Mouse (Mus musculus): ENCODE results near the gene Ppm1l. TPM values are rescaled to one million over a fixed set of nuclear protein-coding genes. Genes with fewer than 3 reads are reported as not detected.
"Not testable (repeated sequence)": the region's sequence is repeated elsewhere in the genome, so short reads cannot be mapped to it uniquely, and the experiment has no call there.

Ppm1l gene
- polyA plus RNA-seq, 1 experiment, result 11.4 TPM

DNA sequence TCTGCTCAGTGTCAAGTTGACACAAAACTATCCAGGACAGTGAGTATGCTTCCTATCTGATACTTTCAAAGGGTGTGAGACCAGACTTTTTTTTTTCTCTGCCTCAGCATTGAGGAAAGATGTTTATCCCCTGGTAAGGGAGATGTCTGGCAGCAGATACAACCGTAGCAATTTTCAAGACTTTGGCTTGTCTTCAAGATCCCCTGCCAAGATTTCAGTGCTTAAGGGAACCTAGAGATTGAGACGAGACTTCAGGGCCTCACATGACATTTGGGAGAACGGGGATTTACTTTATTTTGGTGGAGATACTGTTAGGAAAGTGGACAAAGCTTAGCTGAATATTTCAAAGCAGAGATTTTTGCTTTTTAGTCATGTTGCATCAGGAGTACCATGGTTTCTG, 106.1 kb downstream of the Ppm1l start:
- H3K4me1 ChIP-seq (ENCODE audit: control insufficient read depth, insufficient read depth, low read length), result no peaks in the 10 kb centered on the region
- TF ChIP-seq CTCF (IDR thresholded peaks at IDR 0.05; ENCODE audit: borderline replicate concordance, insufficient read depth, low read length) (no peak), POLR2A (IDR thresholded peaks at IDR 0.05; ENCODE audit: low read depth, low read length) (no peak)
- no peak overlapping the region for H3K4me3 ChIP-seq (ENCODE audit: insufficient read depth, low read length)
- H3K27ac ChIP-seq (ENCODE audit: insufficient read depth, low read length), result no peak overlapping the region

DNA sequence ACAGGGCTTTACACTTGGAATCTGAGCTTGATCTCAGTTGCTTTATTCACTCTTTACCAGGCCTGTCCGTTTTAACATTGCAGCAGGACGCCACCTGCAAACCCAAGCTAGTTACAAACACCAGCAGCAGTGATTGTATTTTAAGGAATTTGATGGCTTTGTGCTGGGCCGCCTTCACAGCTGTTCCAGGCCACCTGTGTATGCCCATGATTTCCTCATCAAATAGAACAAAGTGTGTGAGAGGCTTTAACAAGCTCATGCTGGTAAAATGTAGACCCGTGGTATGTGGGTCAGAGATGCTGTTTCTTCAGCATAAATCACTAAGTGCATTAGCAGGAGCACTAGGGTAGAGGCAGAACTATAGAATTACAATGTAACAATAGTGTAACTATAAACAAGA, 106.7 kb downstream of the Ppm1l start:
- TF ChIP-seq POLR2A (IDR thresholded peaks at IDR 0.05; ENCODE audit: low read depth, low read length), result no peak
- no peak for TF ChIP-seq CTCF (IDR thresholded peaks at IDR 0.05; ENCODE audit: borderline replicate concordance, insufficient read depth, low read length)
- no peak overlapping the region for H3K27ac ChIP-seq (ENCODE audit: insufficient read depth, low read length)
- H3K4me3 ChIP-seq (ENCODE audit: insufficient read depth, low read length), result no peak overlapping the region
- no peaks in the 10 kb centered on the region for H3K4me1 ChIP-seq (ENCODE audit: control insufficient read depth, insufficient read depth, low read length)

DNA sequence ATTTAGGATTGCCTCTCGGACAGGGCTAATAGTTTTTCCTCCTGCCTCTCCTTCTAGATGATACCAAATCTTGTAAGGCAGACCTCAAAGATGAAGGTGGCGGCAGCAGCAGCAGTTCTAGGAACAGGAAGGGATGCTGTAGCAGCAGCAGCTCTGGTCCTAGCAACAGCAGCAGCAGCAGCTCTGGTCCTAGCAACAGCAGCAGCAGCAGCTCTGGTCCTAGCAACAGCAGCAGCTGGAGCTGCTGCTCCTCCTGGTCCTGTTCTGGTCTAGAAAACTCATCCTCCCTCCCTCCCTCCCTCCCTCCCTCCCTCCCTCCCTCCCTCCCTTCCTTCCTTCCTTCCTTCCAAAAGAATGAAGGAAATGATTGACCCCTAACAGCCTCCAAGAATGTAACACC, 108.1 kb downstream of the Ppm1l start:
- H3K4me1 ChIP-seq (ENCODE audit: control insufficient read depth, insufficient read depth, low read length); H3K4me3 ChIP-seq (ENCODE audit: insufficient read depth, low read length); H3K27ac ChIP-seq (ENCODE audit: insufficient read depth, low read length): not testable (repeated sequence)

DNA sequence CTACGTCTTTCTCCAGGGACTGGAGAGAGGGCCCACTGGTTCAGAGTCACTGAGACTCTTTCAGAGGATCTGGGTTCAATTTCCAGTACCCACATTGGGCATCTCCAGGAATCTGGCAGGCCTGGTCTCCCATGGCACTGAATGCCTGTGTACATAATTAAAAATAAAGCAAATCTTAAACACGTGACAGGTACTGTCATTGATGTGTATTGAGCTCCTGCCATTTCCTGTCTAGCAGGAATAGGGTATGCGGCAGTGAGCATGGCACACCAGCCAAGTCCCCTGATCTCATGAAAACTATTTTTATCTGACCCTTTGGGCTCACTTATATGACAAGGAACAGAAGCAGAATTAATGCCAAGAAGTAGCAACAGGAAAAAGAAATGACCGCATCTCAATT, 110.6 kb downstream of the Ppm1l start:
- no peaks in the 10 kb centered on the region for H3K4me1 ChIP-seq (ENCODE audit: control insufficient read depth, insufficient read depth, low read length)
- no peak overlapping the region for H3K27ac ChIP-seq (ENCODE audit: insufficient read depth, low read length)
- no peak for TF ChIP-seq POLR2A (IDR thresholded peaks at IDR 0.05; ENCODE audit: low read depth, low read length)
- TF ChIP-seq CTCF (IDR thresholded peaks at IDR 0.05; ENCODE audit: borderline replicate concordance, insufficient read depth, low read length), result no peak
- H3K4me3 ChIP-seq (ENCODE audit: insufficient read depth, low read length), result no peak overlapping the region

DNA sequence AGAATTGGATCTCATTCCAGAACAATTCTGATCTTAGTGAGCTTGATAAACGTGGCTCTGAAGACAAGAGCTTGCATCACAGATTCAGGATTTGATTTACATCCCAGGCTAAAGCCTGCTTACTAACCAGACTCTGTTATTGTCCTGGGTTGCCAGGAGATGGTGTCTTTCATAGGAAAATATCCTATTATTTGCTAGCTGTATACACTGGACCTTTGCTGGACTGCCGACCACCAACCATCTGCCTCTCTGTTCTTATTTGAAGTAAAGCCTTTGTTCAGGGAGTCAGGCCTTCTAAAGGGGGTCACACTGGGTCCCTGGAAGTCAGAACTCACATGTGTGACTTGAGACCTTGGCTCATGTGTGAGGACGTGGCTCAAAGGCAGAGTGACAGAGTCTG, 111.6 kb downstream of the Ppm1l start:
- Histone ChIP-seq H3K27ac (ENCODE audit: insufficient read depth, low read length) (no peak overlapping the region), H3K4me1 (ENCODE audit: control insufficient read depth, insufficient read depth, low read length) (no peaks in the 10 kb centered on the region)
- TF ChIP-seq POLR2A (IDR thresholded peaks at IDR 0.05; ENCODE audit: low read depth, low read length) (no peak), CTCF (IDR thresholded peaks at IDR 0.05; ENCODE audit: borderline replicate concordance, insufficient read depth, low read length) (no peak)

DNA sequence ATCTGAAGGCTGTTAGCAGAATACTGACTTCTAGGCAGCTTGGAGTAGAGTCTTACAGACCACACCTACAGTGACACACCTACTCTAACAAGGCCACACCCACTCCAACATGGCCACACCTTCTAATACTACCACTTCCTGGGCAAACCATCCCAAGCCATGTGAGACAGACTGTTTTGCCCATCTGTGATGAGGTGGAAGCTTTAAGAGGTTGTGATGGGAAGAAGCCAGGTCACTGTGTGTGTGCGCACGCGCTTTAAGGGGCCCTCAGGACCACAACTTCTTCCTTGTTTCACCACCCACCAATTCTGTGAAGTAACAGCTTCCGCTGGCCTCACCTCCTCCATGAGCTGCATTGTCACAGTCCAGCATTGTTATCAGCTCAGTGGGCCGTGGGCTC, 112.7 kb downstream of the Ppm1l start:
- H3K4me1 ChIP-seq (ENCODE audit: control insufficient read depth, insufficient read depth, low read length), result no peaks in the 10 kb centered on the region
- TF ChIP-seq CTCF (IDR thresholded peaks at IDR 0.05; ENCODE audit: borderline replicate concordance, insufficient read depth, low read length) (no peak), POLR2A (IDR thresholded peaks at IDR 0.05; ENCODE audit: low read depth, low read length) (no peak)
- H3K27ac ChIP-seq (ENCODE audit: insufficient read depth, low read length), result no peak overlapping the region
- no peak overlapping the region for H3K4me3 ChIP-seq (ENCODE audit: insufficient read depth, low read length)

More for the DNA sequence above, 111.6 kb downstream of the Ppm1l start:
- no peak overlapping the region for H3K4me3 ChIP-seq (ENCODE audit: insufficient read depth, low read length)

DNA sequence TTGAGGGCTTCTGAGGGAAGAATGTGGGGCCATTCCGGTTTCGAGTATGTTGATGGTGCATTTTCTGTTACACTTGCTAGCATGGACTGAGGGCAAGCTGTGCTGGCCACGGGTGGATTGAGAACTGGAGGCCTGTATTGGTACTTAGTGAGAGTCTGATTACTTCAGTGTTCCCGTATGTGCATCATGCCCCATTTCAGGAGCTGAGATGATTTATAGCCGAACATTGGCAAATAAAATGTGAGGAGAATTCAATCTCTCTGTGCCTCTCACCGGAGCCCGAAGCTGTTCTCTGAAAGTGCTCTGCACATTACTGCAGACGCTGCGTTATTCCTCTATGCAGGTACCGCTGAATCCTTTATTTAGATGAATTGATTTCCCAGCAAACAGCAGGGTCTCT, 116.9 kb downstream of the Ppm1l start:
- no peaks in the 10 kb centered on the region for H3K4me1 ChIP-seq (ENCODE audit: control insufficient read depth, insufficient read depth, low read length)
- no peak overlapping the region for H3K4me3 ChIP-seq (ENCODE audit: insufficient read depth, low read length)
- no peak overlapping the region for H3K27ac ChIP-seq (ENCODE audit: insufficient read depth, low read length)
- TF ChIP-seq POLR2A (IDR thresholded peaks at IDR 0.05; ENCODE audit: low read depth, low read length) (no peak), CTCF (IDR thresholded peaks at IDR 0.05; ENCODE audit: borderline replicate concordance, insufficient read depth, low read length) (no peak)

DNA sequence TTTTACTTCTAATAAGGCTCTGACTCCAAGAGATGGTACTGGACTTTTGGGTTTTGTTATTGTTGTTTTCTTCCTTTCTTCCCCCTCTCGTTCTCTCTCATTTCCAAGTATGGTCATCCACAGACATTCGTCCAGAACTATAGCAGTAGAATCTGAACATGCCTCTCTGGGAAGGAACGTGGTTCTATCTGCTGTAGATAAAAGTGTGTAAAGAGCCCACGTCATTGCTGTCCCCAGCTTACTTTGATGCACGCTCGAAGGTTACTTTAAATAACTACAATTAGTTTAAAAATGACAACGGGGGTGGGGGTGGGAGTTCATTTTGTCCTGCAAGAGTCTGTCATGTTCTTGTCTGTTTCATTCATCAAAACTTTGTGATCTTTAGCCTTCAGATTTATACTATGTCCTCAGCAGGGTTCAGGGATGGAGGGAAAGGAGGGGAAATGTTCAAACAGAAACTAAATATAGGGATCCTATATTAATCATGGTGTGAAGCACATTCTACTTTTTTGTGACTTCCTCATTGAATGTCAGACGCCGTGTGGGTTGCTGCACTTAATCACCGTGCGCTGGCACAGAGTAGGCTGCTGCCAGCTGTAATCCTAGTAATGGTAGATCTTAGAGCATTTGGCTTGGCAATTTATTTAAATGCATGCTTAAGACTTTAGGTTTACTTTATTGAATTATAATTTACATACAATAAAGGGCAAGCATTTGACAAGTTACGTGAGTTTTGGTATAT, 122.3 kb downstream of the Ppm1l start:
- TF ChIP-seq POLR2A (IDR thresholded peaks at IDR 0.05; ENCODE audit: low read depth, low read length), result no peak
- no peak for TF ChIP-seq CTCF (IDR thresholded peaks at IDR 0.05; ENCODE audit: borderline replicate concordance, insufficient read depth, low read length)
- H3K4me3 ChIP-seq (ENCODE audit: insufficient read depth, low read length), result no peak overlapping the region
- H3K4me1 ChIP-seq (ENCODE audit: control insufficient read depth, insufficient read depth, low read length), result 0 out of 2 replicates have a peak, but pooled peaks cover 4% of the 10 kb centered on the region
- H3K27ac ChIP-seq (ENCODE audit: insufficient read depth, low read length), result no peak overlapping the region

DNA sequence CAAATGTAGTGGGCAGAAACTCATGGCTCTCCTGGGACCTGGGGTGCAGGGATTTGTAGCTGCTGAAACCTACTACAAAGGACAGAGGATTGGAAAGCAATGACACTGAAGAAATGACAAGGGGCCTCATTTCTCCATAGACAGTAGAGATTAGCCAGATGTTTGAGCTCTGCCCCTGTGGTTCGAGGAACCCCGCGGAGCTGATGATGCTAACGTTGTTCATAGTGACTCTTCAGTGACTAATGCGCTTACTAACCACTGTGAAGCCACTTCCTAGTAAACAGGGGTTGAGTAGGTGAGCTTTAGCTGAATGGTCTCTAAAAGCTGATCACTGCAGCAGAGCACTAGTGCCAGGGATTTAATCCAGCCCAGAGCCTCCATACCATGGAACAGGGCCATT, 124.1 kb downstream of the Ppm1l start:
- Histone ChIP-seq H3K4me3 (ENCODE audit: insufficient read depth, low read length) (no peak overlapping the region), H3K27ac (ENCODE audit: insufficient read depth, low read length) (no peak overlapping the region), H3K4me1 (ENCODE audit: control insufficient read depth, insufficient read depth, low read length) (0 out of 2 replicates have a peak, but pooled peaks cover 4% of the 10 kb centered on the region)
- TF ChIP-seq CTCF (IDR thresholded peaks at IDR 0.05; ENCODE audit: borderline replicate concordance, insufficient read depth, low read length) (no peak), POLR2A (IDR thresholded peaks at IDR 0.05; ENCODE audit: low read depth, low read length) (no peak)

DNA sequence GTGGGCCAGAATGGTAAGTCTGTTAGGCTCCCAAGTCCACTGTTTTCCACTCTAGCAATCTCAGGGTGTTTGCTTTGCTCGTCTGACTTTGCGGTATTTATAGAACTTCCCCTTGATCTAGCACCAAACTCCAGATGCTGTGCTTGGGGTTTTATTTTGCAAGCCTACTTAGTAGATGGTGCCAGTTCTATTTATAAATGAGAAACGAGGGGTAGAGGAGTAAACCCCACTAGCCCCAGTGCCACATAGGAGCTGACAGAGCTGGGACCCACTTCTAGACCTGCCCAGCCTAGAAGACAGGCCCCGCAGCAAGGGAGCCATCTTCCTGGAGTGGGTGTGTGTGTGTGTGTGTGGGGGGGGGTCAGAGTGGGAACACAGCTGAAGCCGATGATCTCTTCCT, 130.3 kb downstream of the Ppm1l start:
- Histone ChIP-seq H3K4me3 (ENCODE audit: insufficient read depth, low read length) (no peak overlapping the region), H3K27ac (ENCODE audit: insufficient read depth, low read length) (no peak overlapping the region), H3K4me1 (ENCODE audit: control insufficient read depth, insufficient read depth, low read length) (no peaks in the 10 kb centered on the region)
- no peak for TF ChIP-seq CTCF (IDR thresholded peaks at IDR 0.05; ENCODE audit: borderline replicate concordance, insufficient read depth, low read length)

DNA sequence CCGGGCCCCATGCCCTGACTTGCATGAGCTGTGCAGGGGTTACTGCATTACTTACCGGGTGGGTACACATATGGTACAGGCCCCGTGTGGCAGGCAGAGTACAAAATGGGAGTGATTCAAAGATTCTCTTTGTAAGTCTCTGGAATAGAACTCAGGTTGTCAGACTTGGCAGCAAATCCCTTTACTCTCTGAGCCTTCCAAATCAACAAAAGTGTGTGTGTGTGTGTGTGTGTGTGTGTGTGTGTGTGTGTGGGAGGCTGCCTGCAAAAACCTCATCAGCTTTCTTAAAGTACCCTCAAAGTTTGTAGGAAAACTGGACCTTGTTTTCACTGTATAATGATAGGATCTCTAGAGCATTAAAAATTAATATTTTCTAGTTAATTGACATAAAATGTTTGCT, 132.4 kb downstream of the Ppm1l start:
- Histone ChIP-seq H3K27ac (ENCODE audit: insufficient read depth, low read length) (no peak overlapping the region), H3K4me3 (ENCODE audit: insufficient read depth, low read length) (no peak overlapping the region), H3K4me1 (ENCODE audit: control insufficient read depth, insufficient read depth, low read length) (no peaks in the 10 kb centered on the region)
- TF ChIP-seq CTCF (IDR thresholded peaks at IDR 0.05; ENCODE audit: borderline replicate concordance, insufficient read depth, low read length) (no peak), POLR2A (IDR thresholded peaks at IDR 0.05; ENCODE audit: low read depth, low read length) (no peak)
